Mouse (Mus musculus): ENCODE measurements around the gene Cd68.

DNA sequence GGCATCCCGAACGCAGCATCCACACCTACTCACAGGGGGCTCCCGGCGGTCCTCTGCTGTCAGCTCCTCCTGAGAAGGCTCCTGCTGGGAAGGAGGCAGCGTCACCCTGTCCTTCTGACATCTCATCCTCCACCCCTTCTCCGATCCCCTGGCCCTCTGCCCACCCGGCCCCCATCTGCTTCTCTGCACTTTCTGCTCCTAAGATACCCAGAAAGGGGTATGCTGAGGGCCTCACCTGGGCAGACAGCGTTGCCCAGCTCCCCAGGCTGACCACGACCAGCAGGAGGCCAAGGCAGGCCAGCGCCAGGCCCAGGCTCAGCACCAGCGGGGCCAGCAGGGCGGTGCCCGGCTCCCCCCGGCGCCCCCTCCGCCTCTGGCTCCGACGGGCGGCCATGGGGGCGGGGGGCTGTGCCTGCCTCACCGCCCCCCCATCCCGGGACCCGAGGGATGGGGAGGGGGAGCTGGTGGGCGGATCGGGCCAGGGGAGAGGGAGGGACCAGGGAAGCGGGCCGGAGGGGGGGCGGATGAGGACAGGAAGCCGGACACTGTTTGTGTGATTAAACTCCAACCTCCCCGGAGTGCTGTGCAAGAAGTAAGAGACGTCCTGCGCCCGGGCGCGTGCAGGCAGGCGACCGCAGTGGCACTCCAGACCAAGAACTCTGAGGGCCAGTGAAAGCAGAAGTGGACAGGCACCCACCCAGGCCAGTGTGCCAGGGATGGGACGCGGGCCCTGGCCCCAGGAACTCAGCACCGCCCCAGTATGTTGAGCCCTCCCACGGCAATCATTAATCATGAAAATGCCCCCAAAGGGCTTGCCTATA lies 29.6 kb upstream of the Cd68 start, which contains the start of the genes Tnfsf12 and Tnfsfm13:
- TF ChIP-seq CTCF (IDR thresholded peaks at IDR 0.05; ENCODE audit: low read depth, low read length) (no peak), TAL1 (conservative IDR thresholded peaks at IDR 0.05; ENCODE audit: low read depth, low read length) (no peak), GATA1 (IDR thresholded peaks at IDR 0.05; ENCODE audit: borderline replicate concordance, low read length) (no peak)

Measured in G1E (cell line).